Mouse (Mus musculus): ENCODE measurements around the gene Hist1h4h. TPM values are rescaled to one million over a fixed set of nuclear protein-coding genes. Genes with fewer than 3 reads are reported as not detected.

The Hist1h4h gene
- 100 to 1,000 TPM; 280 to 315 TPM for total RNA-seq (2021)
- long read RNA-seq, partial matches to known transcripts, result 0 of 4 reads
- long read RNA-seq, other reads (novel, unspliced or antisense), result 0 of 4 reads

GRCm38 (mm10) chr13:23530901-23531875, at the start of gene Hist1h4h:
Gene Hist1h4h (plus strand): TSS chr13:23531050.
- peak; percentile 95 to 96 for DNase-seq (ENCODE audit: low spot score in 2 of 2)

- no peak for DNase-seq (ENCODE audit: low spot score in 2 of 2)
These were observed 47.7 kb upstream of the Hist1h4h start for GRCm38 (mm10) chr13:23483153-23483552.

DNA sequence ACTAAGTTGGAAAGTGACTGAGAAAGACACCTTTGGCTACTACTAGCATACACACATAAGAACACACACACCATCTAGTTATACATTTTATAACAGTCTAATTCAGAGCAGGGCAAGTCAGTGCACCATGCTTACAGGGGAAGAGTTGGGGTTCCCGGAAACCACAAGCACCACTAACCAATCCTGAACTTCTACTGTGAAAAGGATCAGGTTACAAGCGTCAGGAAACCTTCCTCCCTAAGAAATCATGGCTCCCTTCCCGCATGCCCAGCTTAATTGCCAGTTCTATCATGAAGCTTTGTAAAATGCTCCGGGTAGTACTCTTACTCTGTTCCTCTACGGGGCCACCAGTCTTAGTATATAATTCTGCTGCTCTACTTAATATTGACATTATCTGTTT, 45.6 kb upstream of the Hist1h4h start:
- DNase-seq (ENCODE audit: low spot score in 2 of 2), result no peak

DNA sequence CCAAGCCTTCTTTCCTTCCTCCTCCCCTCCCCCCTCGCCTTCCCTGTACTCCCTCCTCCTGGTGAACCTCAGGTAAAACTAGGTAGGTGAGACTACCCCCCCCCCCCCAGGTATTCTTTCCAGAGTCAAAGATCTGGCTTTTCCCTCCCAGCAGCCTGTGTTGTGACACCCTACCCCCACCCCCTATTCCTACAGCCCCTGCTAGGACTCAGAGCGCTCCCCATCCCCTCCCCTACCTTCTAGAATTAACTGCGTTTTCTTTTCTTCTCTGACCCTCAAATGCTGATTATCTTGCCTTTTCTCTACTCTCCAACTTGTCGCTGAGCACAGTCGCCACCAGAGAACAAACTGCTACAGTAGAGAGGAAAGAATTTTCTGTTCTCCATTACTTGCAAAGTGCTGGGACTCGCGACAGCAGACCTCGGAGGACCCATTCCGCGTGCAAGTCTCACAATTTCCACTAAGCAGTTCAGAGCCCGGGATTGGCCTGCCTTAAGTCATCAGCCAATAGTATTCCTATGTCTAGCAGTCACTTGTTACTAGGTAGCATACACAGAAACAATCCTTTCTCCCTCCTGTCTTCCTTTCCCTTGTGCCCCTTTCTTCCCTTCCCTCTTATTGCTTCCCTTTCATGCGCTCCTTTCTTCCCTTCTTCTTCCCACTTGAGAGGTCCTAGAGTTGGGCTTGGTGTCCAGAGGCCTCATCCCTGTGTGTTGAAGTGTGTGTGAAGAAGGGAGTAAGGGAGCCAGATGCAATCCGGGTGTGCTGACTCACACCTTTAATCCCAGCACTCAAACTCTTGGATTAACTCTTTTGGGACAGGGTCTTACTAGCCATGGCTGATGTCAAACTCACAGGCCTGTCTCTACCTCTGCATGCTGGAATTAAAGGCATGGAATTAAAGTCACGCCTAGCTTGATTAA, 42.2 kb upstream of the Hist1h4h start, which contains the start of gene Btn2a2:
Btn2a2 (minus strand) TSS at position 458 of the 923 bp plus-strand sequence.
- DNase-seq (ENCODE audit: low spot score in 2 of 2), result peak; percentile 58 to 67

DNA sequence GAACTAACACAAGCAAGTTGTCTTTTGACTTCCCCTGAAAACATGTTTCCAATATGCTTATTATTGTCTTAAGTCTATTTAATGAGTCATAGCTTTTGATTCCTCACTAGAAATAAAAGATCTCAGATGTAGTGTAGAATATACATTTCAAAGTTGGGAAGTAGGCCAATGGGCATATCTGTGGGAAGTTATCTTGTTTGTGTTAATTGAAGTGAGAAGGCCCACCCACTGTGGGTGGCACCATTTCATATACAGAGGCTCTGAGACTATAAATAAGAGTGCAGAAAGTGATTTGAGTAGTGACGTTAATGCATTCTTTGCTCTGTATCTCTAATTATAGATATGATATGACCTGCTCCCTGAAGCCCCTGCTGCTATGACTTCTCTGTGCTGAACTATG, 40.0 kb upstream of the Hist1h4h start:
- no peak for DNase-seq (ENCODE audit: low spot score in 2 of 2)

- DNase-seq (ENCODE audit: low spot score in 2 of 2), result no peak
These were observed 39.6 kb upstream of the Hist1h4h start for GRCm38 (mm10) chr13:23491263-23491662.

DNA sequence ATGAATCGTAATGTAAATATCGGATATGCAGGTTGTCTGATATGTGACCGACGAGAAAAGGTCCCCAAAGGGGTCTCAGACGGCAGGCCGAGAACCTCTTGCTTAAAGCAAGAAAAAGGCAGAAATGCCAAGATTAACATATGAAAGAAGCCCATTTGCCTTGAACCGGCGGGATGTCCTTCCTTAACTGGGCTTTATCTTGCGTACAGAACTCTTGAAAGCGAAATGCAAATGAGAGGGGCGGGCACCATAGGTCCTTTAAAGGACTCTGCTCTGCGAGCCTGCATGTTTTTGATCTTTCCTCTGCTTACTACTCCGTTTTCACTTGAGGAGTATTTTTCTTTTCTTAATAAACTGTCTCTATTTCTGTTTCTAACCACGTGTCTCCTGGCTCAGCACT, 38.9 kb upstream of the Hist1h4h start:
- no peak for DNase-seq (ENCODE audit: low spot score in 2 of 2)

- DNase-seq (ENCODE audit: low spot score in 2 of 2), result no peak
These were observed 35.3 kb upstream of the Hist1h4h start for GRCm38 (mm10) chr13:23495526-23495925.

- DNase-seq (ENCODE audit: low spot score in 2 of 2), result peak; percentile 36 to 62
These were observed 33.1 kb upstream of the Hist1h4h start for GRCm38 (mm10) chr13:23497656-23498321.

GRCm38 (mm10) chr13:23498653-23499052, 32.2 kb upstream of the Hist1h4h start:
- DNase-seq (ENCODE audit: low spot score in 2 of 2), result no peak

GRCm38 (mm10) chr13:23499943-23500342, 30.9 kb upstream of the Hist1h4h start:
- no peak for DNase-seq (ENCODE audit: low spot score in 2 of 2)

DNA sequence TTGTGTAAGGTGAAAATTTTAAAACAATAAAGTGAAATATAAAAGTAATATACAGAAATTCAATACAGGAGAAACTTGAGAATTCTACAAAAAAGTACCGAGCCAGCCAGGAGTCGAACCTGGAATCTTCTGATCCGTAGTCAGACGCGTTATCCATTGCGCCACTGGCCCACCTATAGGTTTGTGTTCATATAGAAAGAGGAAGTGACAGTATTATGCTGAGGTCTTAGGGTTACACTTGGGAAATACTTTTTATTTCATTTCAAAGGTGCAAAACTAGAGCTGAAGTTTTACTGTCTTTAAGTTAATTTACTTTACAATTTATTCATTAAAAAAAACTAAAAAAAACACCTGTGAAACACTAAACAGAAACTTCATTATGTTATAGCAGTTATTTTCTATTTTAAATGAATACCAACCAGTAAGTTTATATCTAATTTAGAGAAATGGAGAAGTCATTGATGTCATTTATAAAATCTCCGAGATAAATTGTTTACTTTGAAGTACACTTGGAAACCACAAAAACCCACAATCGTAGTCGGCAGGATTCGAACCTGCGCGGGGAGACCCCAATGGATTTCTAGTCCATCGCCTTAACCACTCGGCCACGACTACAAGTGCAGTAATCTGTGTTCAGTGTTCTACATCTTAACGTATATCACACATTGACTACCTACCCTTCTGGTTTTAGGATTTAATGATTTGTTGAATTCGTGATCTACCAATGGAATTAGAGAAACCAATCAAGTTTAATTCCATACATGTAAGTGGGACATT, 30.2 kb upstream of the Hist1h4h start:
- peak; percentile 50 to 71 for DNase-seq (ENCODE audit: low spot score in 2 of 2)

DNA sequence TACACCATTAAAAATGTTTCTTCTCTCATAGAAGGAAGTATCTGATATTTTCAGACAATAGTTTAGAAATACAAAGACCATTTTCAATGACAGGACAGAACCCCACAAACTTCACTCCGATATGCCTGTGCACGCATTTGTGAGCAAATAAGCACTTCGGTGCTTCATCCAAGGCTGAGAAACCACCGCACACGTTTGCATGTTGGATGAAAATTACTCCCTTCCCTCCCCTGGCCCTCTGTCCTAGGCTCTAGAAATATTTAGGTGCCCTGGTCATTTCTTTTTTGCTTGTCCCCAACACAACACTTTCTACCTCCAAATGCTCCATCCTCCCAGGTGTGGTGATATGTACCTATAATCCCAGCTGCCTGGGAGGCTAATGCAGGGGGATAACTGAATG, 29.3 kb upstream of the Hist1h4h start:
- no peak for DNase-seq (ENCODE audit: low spot score in 2 of 2)

GRCm38 (mm10) chr13:23502031-23502567, 28.8 kb upstream of the Hist1h4h start:
- no peak for DNase-seq (ENCODE audit: low spot score in 2 of 2)

DNA sequence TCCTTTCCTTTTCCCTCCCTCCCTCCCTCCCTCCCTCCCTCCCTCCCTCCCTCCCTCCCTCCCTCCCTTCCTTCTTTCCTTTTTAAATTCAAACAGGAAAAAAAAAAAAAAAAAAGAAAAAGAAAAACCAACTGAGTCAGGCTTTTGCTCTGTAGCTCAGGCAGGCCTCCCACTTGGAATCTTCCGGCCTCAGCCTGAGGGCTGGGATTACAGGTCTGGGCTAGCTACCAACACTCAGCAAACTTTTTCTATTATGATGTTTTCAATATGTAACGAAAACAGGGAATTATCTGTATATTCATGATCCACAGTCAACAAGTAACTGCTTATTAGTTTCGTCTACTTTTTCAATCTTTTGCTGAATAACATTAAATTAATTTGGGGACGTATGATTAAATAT, 27.9 kb upstream of the Hist1h4h start:
- DNase-seq (ENCODE audit: low spot score in 2 of 2), result no peak

DNA sequence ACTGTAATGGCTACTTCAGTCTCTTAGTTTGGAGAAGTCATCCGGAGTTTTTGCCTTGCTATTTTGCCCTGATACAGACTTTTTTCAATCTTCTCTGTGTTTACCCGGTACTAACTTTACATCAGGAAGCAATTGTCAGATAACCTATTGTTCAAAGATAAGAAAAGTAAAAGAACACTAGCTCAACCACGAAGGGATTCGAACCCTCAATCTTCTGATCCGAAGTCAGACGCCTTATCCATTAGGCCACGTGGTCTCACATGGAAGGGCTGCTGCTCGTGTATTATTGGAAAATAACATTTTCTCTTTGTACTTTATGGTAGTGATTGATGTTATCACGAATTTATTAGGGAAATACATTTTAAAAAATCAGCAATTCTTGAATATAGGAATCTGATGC, 27.1 kb upstream of the Hist1h4h start:
- DNase-seq (ENCODE audit: low spot score in 2 of 2), result peak; percentile 51 to 73

GRCm38 (mm10) chr13:23505662-23506345, 25.0 kb upstream of the Hist1h4h start:
- DNase-seq (ENCODE audit: low spot score in 2 of 2), result no peak

DNA sequence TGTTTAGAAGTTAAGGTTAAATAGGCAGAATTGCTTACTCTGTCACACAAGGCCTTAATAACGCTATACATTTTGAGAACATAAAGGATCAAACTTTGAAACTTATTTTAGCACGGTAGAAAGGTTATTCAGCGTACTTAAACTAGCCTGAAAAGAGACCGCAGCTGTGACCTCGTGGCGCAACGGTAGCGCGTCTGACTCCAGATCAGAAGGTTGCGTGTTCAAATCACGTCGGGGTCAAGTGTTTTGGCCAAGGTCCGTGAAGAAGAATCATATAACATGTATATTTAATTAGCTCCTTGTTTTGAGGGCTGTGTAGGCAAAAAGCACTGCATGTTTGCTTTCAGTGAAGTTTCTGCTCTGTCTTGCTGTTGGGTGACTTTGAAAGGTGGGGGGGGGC, 24.5 kb upstream of the Hist1h4h start:
- DNase-seq (ENCODE audit: low spot score in 2 of 2), result no peak

- DNase-seq (ENCODE audit: low spot score in 2 of 2), result no peak
These were observed 23.9 kb upstream of the Hist1h4h start for GRCm38 (mm10) chr13:23506819-23507515.
